Mouse (Mus musculus) heart, postnatal 14 days (tissue): ENCODE data around the gene Mrpl48. TPM values are rescaled to one million over a fixed set of nuclear protein-coding genes. Genes with fewer than 3 reads are reported as not detected.
"Not testable (repeated sequence)": the region's sequence is repeated elsewhere in the genome, so short reads cannot be mapped to it uniquely, and the experiment has no call there.

ENCODE experiments used
- DNase-seq, 2 experiments: peaks; one replicate each; pipeline ENCODE4 v3.0.0; 2021 to 2022
- intact Hi-C: fragments of 180-260 bp; cut with DNase I; formaldehyde crosslinking; loops from one replicate; pipeline ENCODE4 v1.15.1; 2025
- total RNA-seq, 2 experiments: library from RNA; stranded (reverse); gene quantifications; 2 replicates each; pipeline ENCODE4 v1.2.3; 2021

The Mrpl48 gene
- total RNA-seq, 2 experiments from 2014 or later, result 65.9 to 70.4 TPM

DNA sequence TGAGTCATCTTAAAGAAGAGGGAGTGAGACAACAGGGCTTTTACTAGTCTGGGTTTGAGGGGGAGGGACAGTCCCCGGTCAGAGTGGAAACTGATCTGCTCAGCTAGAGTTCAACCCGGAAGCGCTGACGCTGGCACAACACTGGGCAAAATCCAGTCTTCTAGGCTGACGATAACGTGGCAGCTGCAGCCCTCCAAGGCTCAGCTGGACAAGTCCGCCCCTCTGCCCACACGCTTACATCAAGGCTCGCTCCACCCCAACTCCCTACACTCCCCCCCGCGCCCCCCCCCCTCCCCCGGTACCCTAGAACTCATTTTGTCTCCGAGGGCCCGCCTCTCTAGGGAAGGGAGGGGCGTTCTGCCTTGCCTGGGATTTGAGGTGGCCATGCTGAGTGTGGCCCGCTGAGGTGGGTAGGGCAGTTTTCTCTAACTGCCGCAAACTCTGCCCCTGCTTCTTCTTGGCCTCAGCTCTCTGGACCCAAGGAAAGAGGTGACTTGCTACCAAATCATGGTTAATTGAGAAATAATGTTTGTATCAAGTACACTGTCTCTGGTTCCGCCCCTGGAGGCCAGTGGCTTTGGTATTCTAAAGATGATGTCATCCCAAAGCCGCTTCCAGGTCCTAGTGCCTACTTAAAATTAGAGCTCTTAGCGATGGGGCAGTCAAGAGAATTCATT lies 17.1 kb downstream of the Mrpl48 start:
- intact Hi-C loops, result loop anchor here (2.0 kb wide), 1 partner anchor 16 kb away; the partner anchor contains the start of gene Rab6a
- peak; percentile 77 to 83 for DNase-seq

DNA sequence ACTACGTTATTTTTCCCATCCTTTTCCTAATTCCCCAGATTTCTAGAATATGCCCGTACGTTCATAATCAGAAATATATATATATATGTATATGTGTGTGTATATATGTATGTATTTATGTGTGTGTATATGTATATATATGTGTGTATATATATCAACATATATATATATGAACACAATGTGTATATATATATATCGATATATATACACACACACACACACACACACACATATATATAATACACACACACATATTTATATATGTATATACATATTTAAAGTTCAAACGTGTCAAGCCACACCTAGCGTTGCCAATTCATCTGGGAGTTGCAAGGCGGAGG lies 17.6 kb downstream of the Mrpl48 start:
- DNase-seq, result no peak
- intact Hi-C loops, result loop anchor here (2.0 kb wide), 1 partner anchor 16 kb away; the partner anchor contains the start of gene Rab6a

DNA sequence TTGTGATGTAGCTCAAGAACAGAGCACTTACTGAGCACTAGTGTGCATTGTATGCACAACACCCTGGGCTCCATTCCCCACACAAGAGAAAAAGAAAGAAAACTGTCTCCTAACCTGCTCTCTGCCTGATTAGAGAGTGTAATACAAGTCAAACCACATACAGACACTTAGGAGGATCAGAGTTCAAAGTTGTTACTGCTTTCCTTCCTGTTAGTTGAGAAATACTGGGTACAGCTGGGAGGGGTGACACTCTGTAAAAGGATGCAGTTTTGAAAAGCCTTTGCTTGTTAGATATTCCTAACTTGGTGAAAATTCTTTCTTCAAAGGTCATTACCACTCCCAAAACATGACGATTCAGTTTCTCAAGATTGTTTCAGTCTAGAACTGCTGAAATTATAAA lies 18.3 kb downstream of the Mrpl48 start:
- DNase-seq, result no peak
- intact Hi-C loops, result loop anchor here (2.0 kb wide), 1 partner anchor 17 kb away; the partner anchor contains the start of gene Rab6a

DNA sequence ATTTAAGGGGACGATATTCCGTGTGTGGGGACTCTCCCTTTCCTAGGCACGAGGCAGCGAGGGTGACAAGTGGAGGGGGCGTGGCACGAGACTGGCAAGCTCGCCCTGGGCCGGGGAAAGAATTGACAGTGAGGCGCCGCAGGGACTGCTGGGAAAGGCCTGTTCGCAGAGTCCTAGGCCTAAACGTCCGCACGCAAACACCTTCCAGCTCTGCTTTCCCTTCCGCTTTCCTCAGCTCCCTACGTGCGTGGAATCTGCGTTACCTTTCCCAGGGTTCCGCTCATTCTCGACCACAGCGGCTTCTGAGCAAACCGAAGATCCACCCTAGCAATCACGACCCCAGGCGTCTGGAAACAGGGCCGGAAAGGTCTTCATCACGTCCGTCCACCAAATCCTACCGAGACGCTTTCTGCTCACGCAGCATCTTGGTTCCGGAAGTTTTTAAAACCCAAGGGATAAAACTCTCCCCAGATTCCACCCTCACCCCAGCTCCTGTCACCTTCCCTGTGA lies 25.3 kb downstream of the Mrpl48 start:
- intact Hi-C loops, result no loop called here

DNA sequence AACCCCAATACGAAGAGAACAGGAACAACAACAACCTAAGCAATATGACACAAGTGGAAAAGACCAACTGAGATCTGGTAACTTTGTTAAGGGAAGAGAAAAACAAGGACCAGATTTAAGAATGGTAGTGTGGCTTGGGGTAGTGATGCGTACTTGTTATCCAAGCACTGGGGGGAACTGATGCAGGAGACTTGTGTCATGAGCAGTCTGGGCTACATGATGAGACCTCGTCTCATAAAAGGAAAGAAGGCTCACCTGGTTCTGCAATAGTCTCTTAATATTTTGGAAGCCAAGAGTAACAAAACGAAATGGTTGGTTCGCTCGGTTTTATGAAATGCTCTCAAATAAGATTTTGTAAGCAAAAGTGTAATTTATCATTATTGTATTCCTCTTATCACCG lies 25.9 kb downstream of the Mrpl48 start:
- DNase-seq, result no peak
- intact Hi-C loops, result no loop called here

More for the DNA sequence above, 25.3 kb downstream of the Mrpl48 start:
- DNase-seq, result peak; percentile 83 to 89

DNA sequence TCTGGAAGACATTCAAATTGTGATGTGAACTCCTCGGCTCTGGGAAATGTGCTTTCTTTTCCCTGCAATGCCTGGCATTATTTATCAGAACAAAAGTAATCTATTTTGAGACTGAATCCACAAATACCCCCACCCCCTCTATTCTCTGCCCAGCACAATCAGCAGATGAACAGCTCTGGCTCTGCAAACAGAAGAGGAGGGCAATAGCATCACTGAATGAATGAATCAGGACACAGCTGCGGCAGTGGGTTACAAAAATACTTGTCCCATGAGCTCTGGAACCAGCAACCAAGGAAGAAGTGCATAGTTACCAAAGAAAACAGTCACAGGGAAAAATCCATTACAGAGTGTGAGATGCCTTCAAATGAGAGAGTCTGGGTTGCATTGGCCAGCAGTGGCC lies 29.3 kb downstream of the Mrpl48 start:
- intact Hi-C loops, result loop anchor here (5.0 kb wide), 1 partner anchor 59 kb away; no protein-coding TSS in a partner anchor
- no peak for DNase-seq

DNA sequence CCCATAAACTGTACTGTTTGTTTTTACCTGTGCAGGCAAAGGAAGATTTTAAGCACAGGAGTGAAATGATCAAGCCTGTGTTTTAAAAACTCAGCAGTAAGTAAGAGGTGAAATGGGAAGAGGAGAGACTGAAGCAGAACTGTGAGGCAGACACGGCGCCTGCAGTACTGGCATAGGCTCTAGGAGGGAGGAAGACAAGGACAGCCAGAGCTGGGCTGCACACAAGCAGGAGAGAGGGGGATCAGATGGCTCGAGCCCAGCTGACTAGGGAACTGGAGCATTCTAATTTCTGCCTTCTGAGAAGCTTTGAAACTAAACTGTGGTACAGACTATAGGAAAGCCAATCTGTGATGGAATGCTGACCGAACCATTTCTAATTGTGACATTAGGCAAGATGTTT lies 35.4 kb downstream of the Mrpl48 start:
- DNase-seq, result no peak
- intact Hi-C loops, result no loop called here

DNA sequence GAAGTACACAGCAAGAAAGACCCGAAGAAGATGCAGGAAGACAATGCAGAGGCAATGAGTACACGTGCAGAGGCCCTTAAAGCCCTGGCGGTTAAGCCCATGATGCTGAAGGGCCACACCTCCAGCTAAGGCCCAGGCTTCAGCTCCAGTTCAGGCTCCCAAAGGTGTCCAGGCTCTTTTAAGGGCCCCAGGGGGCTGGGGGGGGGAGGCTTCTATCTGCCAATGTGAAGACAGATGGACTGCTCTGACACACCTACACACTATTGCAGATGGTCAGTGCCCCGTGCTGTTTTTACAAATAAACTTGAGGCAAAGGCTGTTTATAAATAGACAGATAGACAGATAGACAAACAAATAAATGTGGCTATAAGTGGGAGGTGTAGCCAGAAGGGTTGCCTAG lies 36.0 kb downstream of the Mrpl48 start:
- no peak for DNase-seq
- intact Hi-C loops, result no loop called here

DNA sequence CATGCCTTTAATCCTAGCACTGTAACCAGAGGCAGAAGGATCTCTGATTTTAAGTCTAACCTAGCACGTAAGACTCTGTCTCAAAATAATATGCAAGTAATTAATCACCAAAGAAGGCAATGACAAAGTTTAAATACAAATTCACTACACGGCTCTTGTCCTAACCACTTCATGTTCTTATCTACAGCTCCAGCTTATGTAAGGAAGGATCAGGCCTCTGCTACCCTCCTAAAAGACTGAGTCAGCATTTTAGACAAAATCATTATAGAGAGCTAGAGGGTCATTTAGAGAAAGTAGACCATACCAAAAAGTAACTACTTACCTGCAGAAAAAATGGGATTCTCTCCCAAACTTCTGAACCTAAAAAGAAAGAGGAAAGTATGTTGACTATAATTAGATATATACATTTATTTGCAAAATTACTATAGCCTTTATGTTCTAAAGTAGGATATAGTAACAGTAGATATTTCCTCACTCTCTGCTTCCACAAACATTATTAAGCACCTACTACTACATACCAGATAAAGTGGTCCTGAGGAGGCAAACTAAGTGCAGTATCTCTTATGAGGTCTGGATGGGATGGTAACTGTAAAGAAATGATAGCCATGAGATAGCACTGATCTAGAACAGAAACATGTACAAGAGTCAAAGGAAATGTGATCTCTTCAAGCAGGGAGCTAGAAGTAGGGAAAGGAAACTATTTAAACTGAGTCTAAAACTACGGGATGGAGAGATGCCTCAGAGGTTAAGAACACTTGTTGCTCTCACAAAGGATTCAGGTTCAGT lies 37.0 kb downstream of the Mrpl48 start:
- intact Hi-C loops, result no loop called here
- DNase-seq, result no peak

DNA sequence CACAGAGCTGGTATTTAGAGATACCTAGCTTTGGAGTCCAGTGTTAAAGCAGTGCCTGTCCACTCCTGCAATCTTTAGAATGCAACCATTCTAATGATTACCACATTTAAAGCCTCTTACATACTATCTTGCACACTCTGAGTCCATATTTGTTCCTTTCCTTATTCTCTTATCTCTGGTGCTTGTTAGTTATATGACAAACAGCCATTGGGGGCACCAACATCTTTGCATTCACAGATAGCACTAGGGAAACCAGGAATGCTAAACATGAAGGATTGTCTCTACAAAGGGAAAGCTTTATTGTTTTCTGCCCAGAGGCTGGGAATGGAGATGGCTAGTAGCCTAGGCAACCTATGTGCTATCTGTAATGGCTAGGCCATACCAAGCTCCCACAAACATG lies 38.2 kb downstream of the Mrpl48 start:
- no peak for DNase-seq
- intact Hi-C loops, result no loop called here

DNA sequence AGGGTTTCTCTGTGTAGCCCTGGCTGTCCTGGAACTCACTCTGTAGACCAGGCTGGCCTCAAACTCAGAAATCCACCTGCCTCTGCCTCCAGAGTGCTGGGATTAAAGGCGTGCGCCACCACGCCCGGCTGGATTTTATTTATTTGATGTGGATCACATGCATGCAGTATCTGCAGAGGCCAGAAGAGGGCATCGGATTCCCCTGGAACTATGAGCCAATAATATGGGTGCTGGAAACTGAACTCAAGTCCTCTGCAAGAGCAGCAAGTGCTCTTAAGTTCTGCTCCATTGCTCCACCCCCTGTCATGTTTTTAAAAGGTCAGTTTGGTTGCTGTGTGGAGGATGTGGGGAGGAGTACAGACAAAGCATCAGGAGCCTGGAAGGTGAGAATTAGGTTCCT lies 40.9 kb downstream of the Mrpl48 start:
- intact Hi-C loops, result not testable (repeated sequence)

DNA sequence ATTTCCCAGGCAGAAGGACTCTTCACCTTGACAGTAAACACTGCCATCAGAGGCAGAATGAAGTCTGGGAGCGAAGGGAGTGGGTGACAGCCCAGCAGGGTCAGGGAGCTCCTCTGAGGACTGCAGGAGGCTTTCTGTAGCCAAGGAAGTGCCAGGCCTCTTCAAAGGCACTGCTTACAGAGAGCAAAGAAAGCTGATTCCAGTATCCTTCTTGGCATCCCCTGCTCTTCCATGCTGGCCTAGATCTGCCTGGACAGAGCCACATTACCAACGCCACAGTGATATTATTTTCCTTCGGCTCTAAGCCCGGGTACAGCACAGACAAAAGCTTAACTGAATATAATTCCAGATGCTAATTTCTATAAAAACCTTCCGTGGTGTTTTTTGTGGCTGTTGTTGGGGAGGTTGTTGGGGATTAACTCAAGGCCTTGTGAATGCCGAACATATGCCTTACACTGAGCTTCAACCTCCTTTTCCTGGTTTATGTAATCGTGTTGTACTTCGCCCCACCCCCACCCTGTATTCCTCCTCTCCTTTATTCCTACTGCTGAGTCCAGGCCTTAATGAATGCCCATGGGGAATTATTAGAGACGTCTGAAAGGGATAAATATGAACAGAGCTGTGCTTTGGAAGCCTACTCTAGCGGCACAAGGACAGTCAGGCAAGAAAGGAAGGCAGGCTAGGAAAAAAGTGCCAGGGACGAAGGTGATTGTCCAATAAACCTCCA lies 46.1 kb downstream of the Mrpl48 start:
- no peak for DNase-seq

More for the DNA sequence above, 40.9 kb downstream of the Mrpl48 start:
- not testable (repeated sequence) for DNase-seq

DNA sequence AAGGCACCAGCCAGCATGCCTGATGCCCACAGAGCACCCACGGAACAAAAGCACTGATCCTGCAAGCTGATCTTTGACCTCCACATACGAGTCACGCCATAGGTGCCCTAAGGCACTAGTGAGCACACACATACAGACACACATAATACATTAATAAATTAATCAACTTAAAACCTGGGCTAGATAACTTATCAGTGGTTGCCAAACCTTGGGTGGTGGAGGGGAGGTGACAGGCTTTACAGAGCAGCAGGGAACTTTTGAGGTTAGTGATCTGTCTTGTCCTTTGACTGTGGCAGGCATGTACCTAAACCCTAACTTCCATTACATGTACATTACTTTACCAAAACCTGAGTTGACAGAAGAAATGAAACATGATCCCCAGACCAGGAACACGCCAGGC lies 48.8 kb downstream of the Mrpl48 start:
- DNase-seq, result no peak
- intact Hi-C loops, result no loop called here

More for the DNA sequence above, 46.1 kb downstream of the Mrpl48 start:
- intact Hi-C loops, result no loop called here

DNA sequence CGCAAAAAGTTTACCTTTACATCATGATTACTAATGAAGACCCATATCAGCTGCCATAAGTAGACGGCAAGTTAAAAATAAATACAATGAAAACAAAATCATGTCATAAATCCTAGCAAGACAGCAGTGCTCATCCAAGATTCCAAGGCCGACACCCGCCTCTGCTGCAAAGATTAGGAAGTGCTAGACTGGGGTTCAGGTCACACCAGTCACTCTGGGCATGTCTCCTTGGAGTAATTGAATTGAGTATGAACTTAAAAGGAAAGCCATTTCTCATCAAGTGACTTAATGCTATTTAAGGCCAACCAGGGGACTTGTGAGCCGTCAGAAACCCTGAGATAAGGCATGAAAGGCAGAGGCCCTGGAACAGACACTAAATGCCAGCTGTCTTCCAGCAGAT lies 50.9 kb downstream of the Mrpl48 start:
- intact Hi-C loops, result no loop called here
- no peak for DNase-seq

DNA sequence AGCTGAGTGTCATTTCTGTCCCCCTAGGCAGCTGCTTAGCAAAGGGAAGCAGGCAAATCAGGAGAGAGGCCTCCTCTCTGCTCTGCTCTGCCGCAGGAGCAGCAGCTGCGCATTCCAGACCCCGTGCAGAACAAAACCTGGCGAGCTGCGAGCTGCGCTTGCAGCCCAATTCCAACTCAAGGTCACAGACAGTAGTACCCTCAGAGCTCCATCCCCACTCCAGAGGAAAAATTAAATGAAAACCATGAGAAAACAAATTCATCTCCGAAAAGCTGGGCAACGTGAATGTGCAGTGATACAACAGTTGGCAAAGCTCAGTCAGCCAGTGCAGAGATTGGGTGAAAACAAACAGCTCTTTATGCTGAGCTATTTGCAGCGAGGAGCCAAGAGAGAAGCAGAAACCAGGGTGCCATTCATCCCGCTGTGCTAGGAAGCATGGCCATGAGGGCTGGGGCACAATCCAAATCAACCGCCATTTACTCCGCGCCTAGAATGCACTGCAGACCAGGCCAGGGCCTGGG lies 52.6 kb downstream of the Mrpl48 start:
- DNase-seq, result peak; percentile 13 to 45
- intact Hi-C loops, result no loop called here

DNA sequence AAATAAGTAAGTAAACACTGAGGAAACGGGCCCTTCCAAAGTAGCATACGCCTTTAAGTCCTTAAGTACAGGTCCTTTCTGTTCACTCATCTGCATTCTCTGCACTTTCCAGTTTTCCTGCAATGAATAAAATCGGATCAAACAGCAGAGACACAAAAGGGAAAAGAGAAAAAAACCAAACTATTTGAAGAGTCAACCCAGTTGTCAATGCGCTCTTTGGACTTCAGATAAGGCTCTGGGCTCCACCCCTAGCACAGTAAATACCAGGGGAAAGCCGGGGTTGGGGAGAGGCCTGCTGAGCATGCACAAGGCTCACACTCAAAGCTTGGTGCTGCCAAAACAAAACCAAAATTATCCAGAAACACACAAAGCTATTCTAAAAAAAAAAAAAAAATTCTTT lies 53.2 kb downstream of the Mrpl48 start:
- intact Hi-C loops, result no loop called here
- no peak for DNase-seq

DNA sequence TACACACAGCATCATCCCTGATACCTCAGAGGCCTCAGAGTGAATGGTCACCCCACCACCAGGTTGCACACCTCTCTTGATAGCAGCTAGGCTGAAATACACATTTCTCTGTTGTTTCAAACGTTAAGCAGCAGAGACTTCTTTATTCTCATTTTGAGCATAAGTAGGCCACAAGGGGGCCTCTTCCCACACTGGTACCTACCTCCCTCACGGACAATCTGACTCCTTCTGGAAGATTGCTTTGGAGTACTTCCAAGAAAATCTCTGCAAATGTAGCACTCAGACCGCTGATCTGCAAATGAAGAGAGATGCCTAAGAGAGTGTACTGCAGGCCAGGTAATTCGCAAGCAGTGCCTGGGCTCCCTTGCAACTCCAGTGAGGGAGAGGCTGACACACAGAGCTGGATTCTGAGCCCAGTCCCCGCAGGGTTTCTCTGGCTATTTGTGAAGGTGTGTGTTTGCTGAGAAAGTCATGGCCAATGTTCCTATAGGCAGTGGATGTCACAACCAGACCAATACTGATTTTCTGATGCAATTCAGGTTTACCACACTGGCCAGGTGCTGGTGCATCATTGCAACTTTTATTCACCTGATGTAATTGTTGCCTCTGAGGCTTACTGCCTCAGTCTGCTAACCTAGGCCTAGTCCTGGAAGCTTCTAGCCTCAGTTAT lies 57.6 kb downstream of the Mrpl48 start:
- peak in 1 of 2 experiments; percentile 32 for DNase-seq
- intact Hi-C loops, result no loop called here

DNA sequence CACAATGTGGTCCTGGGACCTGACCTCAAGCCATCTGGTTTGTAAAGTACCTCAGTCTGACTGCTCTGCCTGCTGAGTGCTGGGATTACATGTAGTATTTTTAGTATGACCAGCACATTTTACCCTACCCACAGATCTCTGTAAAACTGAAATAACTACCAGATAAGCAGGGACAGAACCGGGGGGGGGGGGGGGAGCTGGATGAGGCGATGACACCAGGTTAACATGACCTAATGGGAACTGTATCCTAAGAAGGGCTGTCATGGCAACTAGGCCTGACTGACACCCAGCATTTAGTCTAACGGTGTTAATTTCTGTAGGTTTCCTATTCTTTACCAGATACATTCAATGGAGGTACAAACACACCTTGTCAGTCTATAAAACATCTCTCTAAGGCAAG lies 58.3 kb downstream of the Mrpl48 start:
- DNase-seq, result no peak
- intact Hi-C loops, result no loop called here

DNA sequence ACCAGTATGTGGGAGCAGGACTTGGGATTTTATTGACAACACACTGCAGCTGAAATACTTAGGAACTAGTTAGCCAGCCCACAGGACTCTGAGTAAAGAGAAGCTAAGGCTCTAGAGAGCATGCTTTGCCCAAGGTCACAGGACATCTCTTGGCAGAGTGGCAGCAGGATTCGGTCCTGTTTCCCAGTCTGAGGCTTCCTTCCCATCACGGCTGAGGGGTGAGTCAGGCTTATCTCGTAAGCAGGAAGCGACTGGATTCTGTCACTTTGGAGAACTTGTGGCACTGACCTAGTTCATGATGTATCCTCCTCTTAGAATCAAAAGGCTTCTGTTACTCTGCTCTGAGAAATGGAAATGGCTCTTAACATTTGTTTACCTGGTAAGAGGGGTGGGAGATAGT lies 60.5 kb downstream of the Mrpl48 start:
- intact Hi-C loops, result no loop called here
- no peak for DNase-seq

DNA sequence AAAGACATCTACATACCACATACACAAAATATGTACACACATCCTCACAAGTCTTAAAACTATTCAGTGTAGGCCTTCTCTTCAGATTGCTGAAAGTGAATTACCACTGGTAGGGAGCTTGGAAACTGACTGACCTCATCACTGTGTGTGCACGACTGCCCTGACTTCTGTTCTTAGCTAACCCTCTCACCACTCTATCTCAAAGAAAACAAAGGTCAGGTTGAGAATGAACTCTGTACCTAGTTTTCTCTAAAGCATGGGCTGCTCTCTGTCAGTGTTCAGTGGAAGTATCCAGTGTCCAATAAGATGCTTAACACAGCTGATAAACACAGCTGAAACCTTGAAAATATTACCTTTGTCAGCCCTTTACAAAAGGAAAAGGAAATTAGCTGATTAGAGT lies 63.7 kb downstream of the Mrpl48 start:
- intact Hi-C loops, result no loop called here

More for the DNA sequence above, 63.7 kb downstream of the Mrpl48 start:
- DNase-seq, result no peak
